Mouse (Mus musculus) CH12.LX (cell line): ENCODE results near the gene Mrtfa. TPM values are rescaled to one million over a fixed set of nuclear protein-coding genes. Genes with fewer than 3 reads are reported as not detected.

ENCODE experiments used
- DNase-seq: peaks from one replicate; pipeline ENCODE4 v3.0.0-alpha.2; 2013; ENCODE audit errors: extremely low read depth
- H3K27ac ChIP-seq: 2 replicates; pipeline ENCODE4 v1.5.1; 2012; ENCODE audit warnings: low read depth, mild to moderate bottlenecking, control low read depth, moderate library complexity; ENCODE audit not compliant: insufficient read depth
- H3K27me3 ChIP-seq: replicated peaks from 2 replicates; pipeline ENCODE3; 2012; ENCODE audit warnings: inconsistent platforms
- H3K36me3 ChIP-seq, 2 experiments: replicated peaks in 1 of 2; 2 replicates each; pipeline versions ENCODE3 to v1.6.1; 2012; ENCODE audit warnings: inconsistent platforms in 1 of 2, low read length in 1 of 2, mild to moderate bottlenecking in 1 of 2, mixed read lengths in 1 of 2, moderate library complexity in 1 of 2; ENCODE audit not compliant: control insufficient read depth in 1 of 2, insufficient read depth in 1 of 2
- H3K4me1 ChIP-seq, 2 experiments: 2 replicates each; pipeline ENCODE4 v1.6.1; 2012; ENCODE audit warnings: inconsistent platforms in 1 of 2, moderate library complexity in 1 of 2; ENCODE audit not compliant: insufficient read depth in 2 of 2, control insufficient read depth in 1 of 2
- H3K4me2 ChIP-seq: 2 replicates; pipeline ENCODE4 v1.6.1; 2012; ENCODE audit warnings: low read depth, mild to moderate bottlenecking, control low read depth; ENCODE audit not compliant: poor library complexity, insufficient read depth, severe bottlenecking
- H3K4me3 ChIP-seq, 3 experiments: fragments of 150-350 bp in 1 of 3; sonication (generic) in 1 of 3; replicated peaks in 1 of 3; 2 replicates each; pipeline versions ENCODE3 to v1.5.1; 2011 to 2012; ENCODE audit warnings: low read depth in 2 of 3, low read length in 2 of 3, mild to moderate bottlenecking in 2 of 3, moderate library complexity in 2 of 3, control low read depth in 1 of 3, improper control_type of control experiment in 1 of 3, inconsistent platforms in 1 of 3, mixed read lengths in 1 of 3; ENCODE audit not compliant: poor library complexity in 1 of 3
- H3K79me2 ChIP-seq: replicated peaks from 2 replicates; pipeline ENCODE4 v1.6.1; 2012; ENCODE audit warnings: mild to moderate bottlenecking, moderate library complexity; ENCODE audit not compliant: control insufficient read depth, poor library complexity, insufficient read depth, severe bottlenecking; ENCODE audit errors: extremely low read depth
- H3K9ac ChIP-seq: 2 replicates; pipeline ENCODE4 v1.6.1; 2012; ENCODE audit warnings: low read depth, mild to moderate bottlenecking, control low read depth, moderate library complexity; ENCODE audit not compliant: insufficient read depth
- H3K9me3 ChIP-seq: replicated peaks from 2 replicates; pipeline ENCODE3; 2012; ENCODE audit warnings: low read length, inconsistent platforms, mixed read lengths
- BHLHE40 ChIP-seq: IDR thresholded peaks from 2 replicates; pipeline ENCODE4 v1.6.1; 2011; ENCODE audit warnings: mild to moderate bottlenecking, low read depth, low read length, improper control_type of control experiment
- CHD1 ChIP-seq: IDR thresholded peaks from 2 replicates; pipeline ENCODE4 v1.6.1; 2012; ENCODE audit warnings: low read depth, low read length, improper control_type of control experiment, inconsistent platforms
- CHD2 ChIP-seq: IDR thresholded peaks from 2 replicates; pipeline ENCODE4 v1.6.1; 2011; ENCODE audit warnings: low read length, improper control_type of control experiment
- CTCF ChIP-seq, 2 experiments: IDR thresholded peaks in 1 of 2; conservative IDR thresholded peaks in 1 of 2; 2 replicates each; pipeline ENCODE4 v1.5.1; 2011 to 2012; ENCODE audit warnings: low read depth in 2 of 2, low read length in 2 of 2, improper control_type of control experiment in 1 of 2, inconsistent platforms in 1 of 2, mild to moderate bottlenecking in 1 of 2, moderate library complexity in 1 of 2
- E2F4 ChIP-seq: IDR thresholded peaks from 2 replicates; pipeline ENCODE4 v1.6.1; 2011; ENCODE audit warnings: low read depth, low read length, improper control_type of control experiment; ENCODE audit not compliant: insufficient replicate concordance
- ELF1 ChIP-seq: IDR thresholded peaks from 2 replicates; pipeline ENCODE4 v1.6.1; 2014; ENCODE audit warnings: low read depth, mild to moderate bottlenecking, inconsistent platforms, low read length, improper control_type of control experiment
- EP300 ChIP-seq: IDR thresholded peaks from 2 replicates; pipeline ENCODE4 v1.6.1; 2011; ENCODE audit warnings: low read length, improper control_type of control experiment
- ETS1 ChIP-seq: conservative IDR thresholded peaks from 2 replicates; pipeline ENCODE4 v1.6.1; 2012; ENCODE audit warnings: low read depth, mild to moderate bottlenecking, inconsistent platforms, low read length, improper control_type of control experiment, moderate library complexity
- JUN ChIP-seq: IDR thresholded peaks from 2 replicates; pipeline ENCODE4 v1.6.1; 2011; ENCODE audit warnings: low read depth, mild to moderate bottlenecking, low read length, improper control_type of control experiment, moderate library complexity; ENCODE audit not compliant: insufficient read depth
- JUND ChIP-seq: conservative IDR thresholded peaks from 2 replicates; pipeline ENCODE4 v1.6.1; 2011; ENCODE audit warnings: low read depth, low read length, improper control_type of control experiment
- MAFK ChIP-seq: IDR thresholded peaks from 2 replicates; pipeline ENCODE4 v1.6.1; 2011; ENCODE audit warnings: low read length, improper control_type of control experiment; ENCODE audit not compliant: insufficient replicate concordance
- MEF2A ChIP-seq: IDR thresholded peaks from 2 replicates; pipeline ENCODE4 v1.6.1; 2014; ENCODE audit warnings: low read depth, mild to moderate bottlenecking, inconsistent platforms, low read length, improper control_type of control experiment, borderline replicate concordance
- NELFE ChIP-seq: IDR thresholded peaks from 2 replicates; pipeline ENCODE4 v1.6.1; 2011; ENCODE audit warnings: low read depth, low read length, improper control_type of control experiment
- NRF1 ChIP-seq: IDR thresholded peaks from 2 replicates; pipeline ENCODE4 v1.6.1; 2014; ENCODE audit warnings: low read depth, mild to moderate bottlenecking, inconsistent platforms, low read length, improper control_type of control experiment, moderate library complexity
- PAX5 ChIP-seq: IDR thresholded peaks from 2 replicates; pipeline ENCODE4 v1.6.1; 2012; ENCODE audit warnings: low read length, inconsistent platforms, mixed read lengths
- POLR2A ChIP-seq: IDR thresholded peaks from 2 replicates; pipeline ENCODE4 v1.6.1; 2011; ENCODE audit warnings: low read depth, mild to moderate bottlenecking, improper control_type of control experiment, low read length
- POLR2AphosphoS2 ChIP-seq: IDR thresholded peaks from 2 replicates; pipeline ENCODE4 v1.6.1; 2011; ENCODE audit warnings: low read depth, low read length, improper control_type of control experiment
- SMC3 ChIP-seq: IDR thresholded peaks from 2 replicates; pipeline ENCODE4 v1.6.1; 2011; ENCODE audit warnings: low read depth, low read length, improper control_type of control experiment
- TCF12 ChIP-seq: IDR thresholded peaks from 2 replicates; pipeline ENCODE4 v1.6.1; 2014; ENCODE audit warnings: low read depth, mild to moderate bottlenecking, inconsistent platforms, low read length, improper control_type of control experiment
- USF1 ChIP-seq: IDR thresholded peaks from 2 replicates; pipeline ENCODE4 v1.6.1; 2014; ENCODE audit warnings: low read depth, mild to moderate bottlenecking, inconsistent platforms, low read length, improper control_type of control experiment
- USF2 ChIP-seq: conservative IDR thresholded peaks from 2 replicates; pipeline ENCODE4 v1.6.1; 2011; ENCODE audit warnings: low read depth, low read length, improper control_type of control experiment
- dilution Hi-C: fragments of 300-500 bp; cut with MboI; formaldehyde crosslinking; loops from 2 replicates; pipeline ENCODE4 v1.14.3; 2020; ENCODE audit warnings: low sequenced_read_pairs; ENCODE audit not compliant: extremely low pct_unique_long_range_greater_than_20kb, extremely low pct_ligation_motif_present
- in situ Hi-C: fragments of 300-500 bp; cut with MboI; formaldehyde crosslinking; loops from 3 replicates; pipeline ENCODE4 v1.14.3; 2019; ENCODE audit warnings: low sequenced_read_pairs, low pct_ligation_motif_present, low pct_unique_long_range_greater_than_20kb, mixed read lengths
- polyA plus RNA-seq: library from polyadenylated mRNA; unstranded; fragments of >175 nt; gene quantifications from 2 replicates; pipeline ENCODE4 v1.2.1, GENCODE M21; 2012; ENCODE audit warnings: low read depth; ENCODE audit not compliant: insufficient read length
- total RNA-seq, 2 experiments: library from RNA; depleted of rRNA; stranded (reverse); fragments of 300-350 nt in 1 of 2; fragments of >200 nt in 1 of 2; gene quantifications; 2 replicates each; pipeline ENCODE4 v1.2.3; 2012 to 2014

The Mrtfa gene
- total and polyA plus RNA-seq, 3 experiments: 4.6 to 23.2 (median 8.2) TPM

- DNase-seq: no peak
- no peak overlapping the region for H3K9ac ChIP-seq
These were observed 34.1 kb downstream of the Mrtfa start for GRCm38 (mm10) chr15:81156453-81156852.

GRCm38 (mm10) chr15:81155845-81156244 lies 34.7 kb downstream of the Mrtfa start:
- Histone ChIP-seq H3K27ac (no peak overlapping the region), H3K27me3 (no peaks in the 10 kb centered on the region), H3K4me1 (peaks cover 8 to 40% of the 10 kb centered on the region in 2 experiments), H3K79me2 (0 out of 2 replicates have a peak, but pooled peaks cover 3% of the 10 kb centered on the region), H3K4me3 (no peak overlapping the region), H3K9ac (no peak overlapping the region), H3K9me3 (no peaks in the 10 kb centered on the region), H3K36me3 (peaks cover 0 to 11% of the 10 kb centered on the region in 2 experiments), H3K4me2 (no peak overlapping the region)
- no peak for DNase-seq
- in situ Hi-C loops: loop anchor here (5.0 kb wide), 1 partner anchor 41 kb away; no protein-coding TSS in a partner anchor
- no peak for TF ChIP-seq ETS1
- no peak for TF ChIP-seq POLR2AphosphoS2
- no peak for TF ChIP-seq BHLHE40
- no peak for TF ChIP-seq CHD2
- no peak for TF ChIP-seq ELF1
- TF ChIP-seq POLR2A: no peak
- no peak for TF ChIP-seq CHD1
- TF ChIP-seq JUND: no peak
- no peak for TF ChIP-seq PAX5
- no peak for TF ChIP-seq USF1
- no peak for TF ChIP-seq NRF1
- TF ChIP-seq MEF2A: no peak
- TF ChIP-seq JUN: no peak
- TF ChIP-seq EP300: no peak
- no peak for TF ChIP-seq TCF12
- no peak for TF ChIP-seq NELFE
- no peak for TF ChIP-seq SMC3
- no peak for TF ChIP-seq USF2
- no peak for TF ChIP-seq MAFK
- dilution Hi-C loops: no loop called here

More at GRCm38 (mm10) chr15:81156453-81156852, 34.1 kb downstream of the Mrtfa start:
- in situ Hi-C loops (loop anchor here (5.0 kb wide), 1 partner anchor 41 kb away; no protein-coding TSS in a partner anchor), dilution Hi-C loops (no loop called here)
- Histone ChIP-seq H3K9me3 (no peaks in the 10 kb centered on the region), H3K79me2 (0 out of 2 replicates have a peak, but pooled peaks cover 3% of the 10 kb centered on the region), H3K36me3 (peaks cover 0 to 11% of the 10 kb centered on the region in 2 experiments), H3K4me2 (no peak overlapping the region), H3K27me3 (no peaks in the 10 kb centered on the region), H3K4me1 (peaks cover 8 to 40% of the 10 kb centered on the region in 2 experiments), H3K27ac (no peak overlapping the region), H3K4me3 (no peak overlapping the region)
- TF ChIP-seq SMC3 (peak; percentile 19; the same call in 1 of the 2 replicates), PAX5 (no peak), CTCF (conservative IDR thresholded peaks at IDR 0.05 in 1 of 2, IDR thresholded peaks at IDR 0.05 in 1 of 2; ENCODE audit: low read depth in 2 of 2, low read length in 2 of 2) (peak; percentile 7 to 39; a peak in 1 of 4 replicates), E2F4 (no peak)
